9 mouse cellular contexts compared by ENCODE assay signal in the genomic region with DNA sequence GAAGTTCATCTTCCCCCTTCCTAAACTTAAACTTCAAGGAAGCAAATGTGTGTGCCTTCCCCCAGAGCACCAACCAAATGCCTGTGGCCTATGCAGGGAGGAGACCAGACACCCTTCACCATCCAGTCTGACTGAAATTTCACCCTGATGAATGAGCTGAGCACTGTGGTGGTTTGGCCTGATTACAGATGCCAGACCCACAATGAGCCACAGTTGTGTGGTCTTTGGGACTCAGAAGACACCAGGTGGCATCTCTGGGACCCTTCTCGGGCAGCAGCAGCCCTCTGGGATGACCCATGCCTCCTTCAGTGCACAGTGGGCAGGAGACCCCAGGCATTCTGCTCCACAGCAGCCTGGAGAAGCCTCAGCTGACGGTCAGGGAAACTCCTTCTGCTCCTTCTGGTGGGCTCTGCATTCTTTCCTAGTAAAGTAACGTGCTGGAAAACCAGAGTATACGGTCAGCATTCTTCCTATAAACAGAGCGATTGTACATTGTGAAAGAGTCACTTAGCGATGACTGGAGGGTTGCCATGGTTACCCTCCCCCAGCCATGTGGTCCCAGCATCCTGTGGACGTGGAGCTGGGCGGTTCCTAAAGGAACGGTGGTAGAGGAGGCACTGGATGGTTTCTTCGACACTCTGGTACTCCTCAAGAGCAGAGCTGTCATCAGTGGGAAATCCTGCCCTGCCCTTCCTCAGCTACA. TPM values are rescaled to one million over a fixed set of nuclear protein-coding genes. Genes with fewer than 3 reads are reported as not detected.
A peak's percentile ranks its signal among the peaks of the same experiment; 100 is the strongest.
DNase-seq lines count a peak whose midpoint lies in the region; ATAC-seq lines count a peak whose summit lies in the region.
"Had no signal": no experiment of that assay in that cellular context is flagged by ENCODE, and none has a peak within 500 bp of the region (broad histone marks: within the 10 kb centered on the region; RNA-seq: fewer than 3 reads in every experiment).

No protein-coding gene starts in this region.

- 32% methylated on average over 10 of the region's 10 CpGs for WGBS in heart, embryonic 10.5 days
- WGBS in hindbrain, embryonic 12.5 days, result 22% methylated on average over 10 of the region's 10 CpGs
- 31% methylated on average over 10 of the region's 10 CpGs for WGBS in limb, embryonic 12.5 days

- H3K27ac ChIP-seq in heart, embryonic 10.5 days, result peak overlapping the region; percentile 83
- H3K27ac ChIP-seq in hindbrain, embryonic 12.5 days, result peak overlapping the region; percentile 36; the same call in 1 of the 2 replicates
- H3K27ac ChIP-seq in limb, embryonic 12.5 days, result peak overlapping the region; percentile 95

- H3K36me3 ChIP-seq in heart, embryonic 10.5 days, result no peaks in the 10 kb centered on the region
- H3K36me3 ChIP-seq in hindbrain, embryonic 12.5 days, result no peaks in the 10 kb centered on the region
- H3K36me3 ChIP-seq in limb, embryonic 12.5 days, result no peaks in the 10 kb centered on the region

- no peak overlapping the region for H3K9ac ChIP-seq in hindbrain, embryonic 12.5 days
- H3K9ac ChIP-seq in limb, embryonic 12.5 days (replicated peaks), result peak overlapping the region; percentile 40; the same call in 1 of the 2 replicates

- no peak overlapping the region; the same call in 1 of the 2 replicates for H3K4me2 ChIP-seq in hindbrain, embryonic 12.5 days (replicated peaks)
- H3K4me2 ChIP-seq in limb, embryonic 12.5 days, result 0 out of 2 replicates have a peak overlapping the region, but pooled peaks have one; percentile 8

- H3K4me3 ChIP-seq in heart, embryonic 10.5 days, result no peak overlapping the region
- no peak overlapping the region for H3K4me3 ChIP-seq in hindbrain, embryonic 12.5 days
- H3K4me3 ChIP-seq in limb, embryonic 12.5 days (replicated peaks), result no peak overlapping the region
- H3K4me3 ChIP-seq: erythroblast, embryonic 14.5 days had no signal

- H3K9me3 ChIP-seq in heart, embryonic 10.5 days, result no peaks in the 10 kb centered on the region
- no peaks in the 10 kb centered on the region for H3K9me3 ChIP-seq in hindbrain, embryonic 12.5 days (replicated peaks)
- no peaks in the 10 kb centered on the region for H3K9me3 ChIP-seq in limb, embryonic 12.5 days

- H3K27me3 ChIP-seq in heart, embryonic 10.5 days (ENCODE audit: insufficient read depth, poor library complexity, severe bottlenecking), result peaks cover 3% of the 10 kb centered on the region; the same call in 1 of the 2 replicates
- H3K27me3 ChIP-seq in hindbrain, embryonic 12.5 days, result no peaks in the 10 kb centered on the region
- H3K27me3 ChIP-seq in limb, embryonic 12.5 days, result no peaks in the 10 kb centered on the region

- peak; percentile 56 for ATAC-seq in hindbrain, embryonic 12.5 days (ENCODE audit: low FRiP score)
- ATAC-seq in limb, embryonic 12.5 days (ENCODE audit: insufficient number of reproducible peaks, insufficient read depth, low FRiP score, low TSS enrichment, low read depth), result peak; percentile 83
- no peak for ATAC-seq in granulocyte monocyte progenitor cell, adult 5-6 weeks (replicated peaks; ENCODE audit: poor library complexity, severe bottlenecking)

- peak; percentile 93 for DNase-seq in heart, embryonic 10.5 days (ENCODE audit: low spot score)
- DNase-seq in heart, adult 9 months (ENCODE audit: low spot score in 2 of 2), result no peak
- peak; percentile 14 for DNase-seq in embryo, embryonic 9.5 days (ENCODE audit: extremely low spot score)
- peak; percentile 54 to 57 for DNase-seq in right cerebral cortex, postnatal 36 days (ENCODE audit: low spot score in 2 of 2)
- no peak for DNase-seq in gastrocnemius, postnatal 25 days

- H3K4me1 ChIP-seq in heart, embryonic 10.5 days, result peaks cover 37% of the 10 kb centered on the region
- H3K4me1 ChIP-seq in hindbrain, embryonic 12.5 days, result peaks cover 20% of the 10 kb centered on the region
- H3K4me1 ChIP-seq in limb, embryonic 12.5 days (replicated peaks), result peaks cover 44% of the 10 kb centered on the region

RNA-seq across cellular contexts. Expression of a gene that starts 50.3 kb away (rescaled TPM):
- 31.3 and 37.4 TPM in 2 replicates for polyA plus RNA-seq in heart, embryonic 10.5 days (2016; fragmentation: Nextera tagmentation; extraction: Ambion mirVana)
- 45.9 and 55.2 TPM in 2 replicates for polyA plus RNA-seq in hindbrain, embryonic 12.5 days (2016; fragmentation: Nextera tagmentation; extraction: Ambion mirVana)
- 59.1 and 65.0 TPM in 2 replicates for polyA plus RNA-seq in limb, embryonic 12.5 days (2016; fragmentation: Nextera tagmentation; extraction: Ambion mirVana)
- 10 to 100 TPM; 52.3 to 77.1 TPM for total RNA-seq in gastrocnemius, postnatal 25 days (2021)
- total RNA-seq in granulocyte monocyte progenitor cell, adult 5-6 weeks (2014; fragmentation: Nextera tagmentation), result not detected in 2 replicates
- not detected in 2 replicates for total RNA-seq in granulocyte monocyte progenitor cell, adult 5-6 weeks (2017)

Comparison
In these comparisons a context has a peak if more than half of its experiments do, and no peak if none do; other contexts are left out.
1. DNase-seq: peak in heart, embryonic 10.5 days (single experiment), embryo, embryonic 9.5 days (single experiment) and right cerebral cortex, postnatal 36 days (2 of 2); none in heart, adult 9 months (0 of 2) and gastrocnemius, postnatal 25 days (single experiment).
2. H3K27ac ChIP-seq: peak in every context shown above with its lines; median percentile 95 in limb, embryonic 12.5 days; 83 in heart, embryonic 10.5 days; 36 in hindbrain, embryonic 12.5 days.